Mouse (Mus musculus): ENCODE measurements around the gene Vamp4.

The Vamp4 gene

DNA sequence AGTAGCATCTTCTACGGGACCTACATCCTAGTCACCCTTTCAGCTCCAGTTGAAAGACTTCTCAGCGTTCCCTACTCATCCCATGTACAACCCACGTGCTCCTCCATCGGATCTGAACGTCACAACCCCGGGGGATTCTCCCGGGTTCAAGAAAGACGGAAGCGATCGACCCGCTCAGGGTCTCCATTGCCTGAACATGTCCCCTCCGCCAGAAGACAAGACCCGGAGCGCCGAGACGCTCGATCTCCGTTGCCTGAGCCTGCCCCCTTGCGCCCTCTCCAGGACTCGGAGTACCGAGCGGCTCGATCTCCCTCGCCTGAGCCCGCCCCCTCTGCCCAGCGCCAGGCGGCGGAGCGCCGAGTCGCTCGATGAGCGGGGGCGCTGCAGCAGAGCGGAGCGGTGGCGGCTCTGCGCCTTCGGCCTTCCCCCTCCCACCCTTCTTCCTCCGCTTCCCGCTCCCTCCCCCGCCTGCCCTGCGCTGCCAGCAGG is at the start of gene Vamp4:
Gene Vamp4, plus strand, starts transcription at position 256 of the 489 bp plus-strand sequence.
- DNase-seq (ENCODE audit: low spot score) = peak; percentile 77

DNA sequence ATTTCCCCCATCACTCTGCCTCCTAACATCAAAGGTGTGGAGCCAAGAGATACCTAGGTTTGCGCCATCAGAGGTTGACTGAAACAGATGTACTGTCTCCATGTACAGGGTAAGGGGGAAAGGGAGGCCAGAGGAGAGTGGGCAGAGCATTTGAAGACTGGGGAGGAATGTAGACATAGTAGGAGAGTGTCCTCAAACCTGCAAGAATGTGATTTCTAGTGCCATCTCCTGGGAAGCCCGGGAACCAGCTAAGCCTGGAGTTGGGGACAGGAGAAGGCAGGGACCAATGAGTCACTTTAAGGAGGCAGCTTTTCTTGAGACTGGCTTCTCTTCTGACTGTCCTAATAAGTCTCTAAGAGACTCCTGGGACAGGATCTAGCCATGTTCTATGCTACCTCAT is 40.7 kb upstream of the Vamp4 start:
- DNase-seq (ENCODE audit: low spot score) = no peak

DNA sequence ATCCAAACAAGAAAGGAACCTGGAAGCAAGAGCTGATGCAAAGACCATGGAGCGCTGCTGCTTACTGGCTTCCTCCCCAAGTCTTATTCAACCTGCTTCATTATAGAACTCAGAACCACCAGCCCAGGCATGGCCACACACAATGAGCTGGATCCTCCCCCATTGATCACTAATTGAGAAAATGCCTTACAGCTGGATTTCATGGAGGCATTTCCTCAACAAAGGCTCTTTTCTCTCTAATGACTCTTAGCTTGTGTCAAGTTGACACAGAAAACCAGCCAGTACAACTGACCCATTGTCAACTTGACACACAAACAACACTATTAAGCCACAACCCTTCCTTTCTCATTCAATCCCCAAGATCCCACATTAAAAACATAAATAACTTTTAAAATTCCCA is 39.6 kb upstream of the Vamp4 start:
- DNase-seq (ENCODE audit: low spot score) = no peak

DNA sequence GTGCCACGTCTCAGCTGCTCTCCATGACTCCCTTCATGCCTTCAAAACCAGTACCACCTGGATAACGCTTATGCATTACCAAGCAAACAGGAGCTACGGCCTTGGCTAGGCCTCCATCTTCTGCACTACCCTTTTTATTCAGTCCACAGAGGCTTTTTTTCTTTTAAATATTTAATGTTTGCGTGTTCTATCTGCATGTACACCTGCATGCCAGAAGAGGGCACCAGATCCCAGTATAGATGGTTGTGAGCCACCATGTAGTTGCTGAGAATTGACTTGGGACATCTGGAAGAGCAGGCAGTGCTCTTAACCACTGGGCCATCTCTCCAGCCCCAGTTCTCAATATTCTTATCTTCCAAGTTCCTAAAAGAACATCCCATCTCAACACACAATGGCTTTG is 38.7 kb upstream of the Vamp4 start:
- no peak for DNase-seq (ENCODE audit: low spot score)

DNA sequence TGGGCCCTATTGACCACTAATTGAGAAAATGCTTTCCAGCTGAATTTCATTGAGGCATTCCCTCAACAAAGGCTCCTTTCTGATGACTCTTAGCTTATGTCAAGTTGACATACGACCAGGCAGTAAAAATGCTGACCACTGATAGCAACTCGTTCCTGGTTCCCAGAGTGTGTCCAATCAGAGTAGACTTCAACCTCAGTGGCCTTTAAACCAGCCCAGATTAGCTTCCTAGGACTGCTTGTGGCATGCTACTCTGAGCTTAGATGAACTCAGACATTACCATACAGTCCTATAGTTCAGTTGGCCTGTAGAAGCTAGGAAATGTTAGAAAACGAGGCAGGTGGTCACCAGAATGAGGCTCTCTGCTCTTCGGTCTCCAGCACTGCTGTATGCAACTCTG is 38.0 kb upstream of the Vamp4 start:
- DNase-seq (ENCODE audit: low spot score) = no peak

DNA sequence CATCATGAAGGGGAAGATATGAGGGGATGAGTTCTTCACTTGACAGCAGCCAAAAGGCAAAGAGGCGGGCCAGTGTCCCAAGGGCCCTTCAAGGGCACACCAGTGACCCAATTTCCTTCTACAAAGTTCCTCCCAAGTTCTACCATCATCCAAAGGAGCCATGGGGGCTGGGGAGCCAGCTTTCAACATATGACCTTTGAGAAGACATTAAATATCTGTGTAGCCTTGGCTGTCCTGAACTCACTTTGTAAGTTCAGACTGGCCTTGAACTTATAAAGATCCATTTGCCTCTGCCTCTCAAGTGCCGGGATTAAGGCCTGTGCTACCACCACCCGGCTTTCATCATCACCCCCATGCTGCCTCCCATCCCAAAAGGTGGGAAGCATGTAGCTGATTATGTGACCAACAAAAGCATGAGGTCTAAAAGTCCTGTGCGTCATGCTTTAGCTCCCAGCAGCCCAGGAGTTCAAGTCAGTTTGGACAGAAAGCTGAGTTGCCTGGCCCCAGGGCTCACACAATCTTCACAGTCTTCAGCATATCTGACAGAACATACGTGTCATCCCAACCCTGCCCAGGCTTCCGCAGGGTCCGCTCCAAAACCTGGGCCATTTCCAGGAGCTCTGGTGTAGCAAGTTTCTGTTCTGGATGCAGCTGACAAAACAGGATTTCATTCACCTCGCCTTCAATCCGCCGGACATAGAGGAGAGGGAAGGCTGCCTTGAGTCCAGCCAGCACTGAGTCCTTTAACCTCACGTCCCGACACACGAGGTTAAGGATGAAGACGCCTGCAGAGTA is 36.4 kb upstream of the Vamp4 start:
- no peak for DNase-seq (ENCODE audit: low spot score)

DNA sequence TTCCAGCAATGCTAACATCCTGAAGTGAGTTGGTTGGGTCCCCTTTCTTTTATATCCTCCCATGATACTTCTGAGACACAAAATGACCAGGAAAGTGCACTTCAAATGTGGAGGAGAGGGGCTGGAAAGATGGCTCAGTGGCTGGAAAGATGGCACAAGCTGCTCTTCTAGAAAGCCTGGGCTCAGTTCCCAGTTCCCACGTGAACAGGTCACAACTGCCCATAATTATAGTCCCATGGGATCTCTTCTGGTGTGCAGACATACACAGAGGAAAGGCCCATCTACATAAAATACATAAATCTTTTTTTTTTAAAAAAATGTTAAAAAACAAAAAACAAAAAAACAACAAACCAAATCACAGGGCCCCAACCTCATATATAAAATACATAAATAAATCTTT is 27.1 kb upstream of the Vamp4 start:
- no peak for DNase-seq (ENCODE audit: low spot score)

DNA sequence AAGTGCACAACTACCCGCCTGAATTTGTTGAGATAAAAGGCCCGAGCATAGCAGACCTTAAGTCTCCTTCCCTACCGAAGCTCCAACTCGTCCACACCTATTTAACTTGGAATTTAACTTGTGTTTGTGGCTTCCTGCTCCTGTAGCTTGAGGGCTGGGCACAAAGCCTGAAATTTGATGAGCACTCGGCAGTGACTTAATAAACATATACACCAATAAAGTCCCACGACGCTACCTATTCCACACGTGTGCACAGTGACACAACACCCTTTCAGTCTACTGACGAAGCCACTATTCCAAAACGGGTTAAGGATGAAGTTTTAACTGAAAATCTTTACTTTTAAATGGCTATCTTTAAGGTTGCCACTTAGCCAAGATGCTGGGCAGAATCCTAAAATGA is 22.7 kb upstream of the Vamp4 start:
- DNase-seq (ENCODE audit: low spot score) = no peak

DNA sequence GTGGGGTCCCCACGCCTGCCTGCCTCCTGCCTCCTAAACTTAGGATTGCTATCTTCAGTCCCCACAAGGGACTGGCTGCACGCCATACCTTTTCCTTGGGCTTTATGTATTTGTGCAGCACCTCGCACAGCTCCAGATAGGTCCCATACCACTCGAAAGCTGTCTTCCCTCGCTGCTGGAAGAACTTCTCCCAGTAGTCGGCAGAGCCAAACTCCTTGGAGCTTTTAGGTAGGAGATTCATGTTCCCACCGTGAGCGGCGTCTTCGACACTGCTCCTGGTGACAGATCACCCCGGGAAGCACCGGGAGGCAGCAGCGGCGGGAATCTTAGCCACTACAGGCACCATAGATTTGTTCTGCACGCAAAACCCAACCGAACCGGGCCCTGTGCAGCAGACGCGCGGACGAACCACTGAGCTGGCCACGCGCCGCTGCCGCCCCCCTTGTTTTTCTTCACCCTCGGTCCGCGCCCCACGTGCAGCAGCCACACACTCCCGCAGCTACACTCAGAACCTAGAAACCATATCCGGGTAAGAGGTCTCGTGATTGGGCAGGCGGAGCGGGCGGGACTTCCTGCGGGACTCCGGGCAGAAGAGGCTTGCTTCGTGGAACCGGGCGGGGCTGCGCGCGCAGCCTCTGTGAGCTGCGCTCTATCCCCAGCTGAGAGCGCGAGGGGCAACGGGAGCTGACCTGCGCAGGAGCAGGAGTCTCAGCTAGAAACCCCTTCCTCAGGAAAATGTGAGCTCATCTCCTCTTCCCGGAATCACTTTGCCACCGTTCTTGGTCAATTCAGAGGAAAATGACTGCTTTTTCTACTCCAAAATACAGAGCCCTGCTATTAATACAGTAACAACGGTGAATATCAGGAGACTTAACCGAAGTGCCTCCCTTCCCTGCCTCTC is 22.0 kb upstream of the Vamp4 start, which contains the start of gene Mettl13:
Gene Mettl13, minus strand, starts transcription at position 536 of the 901 bp plus-strand sequence.
- DNase-seq (ENCODE audit: low spot score) = peak; percentile 42

DNA sequence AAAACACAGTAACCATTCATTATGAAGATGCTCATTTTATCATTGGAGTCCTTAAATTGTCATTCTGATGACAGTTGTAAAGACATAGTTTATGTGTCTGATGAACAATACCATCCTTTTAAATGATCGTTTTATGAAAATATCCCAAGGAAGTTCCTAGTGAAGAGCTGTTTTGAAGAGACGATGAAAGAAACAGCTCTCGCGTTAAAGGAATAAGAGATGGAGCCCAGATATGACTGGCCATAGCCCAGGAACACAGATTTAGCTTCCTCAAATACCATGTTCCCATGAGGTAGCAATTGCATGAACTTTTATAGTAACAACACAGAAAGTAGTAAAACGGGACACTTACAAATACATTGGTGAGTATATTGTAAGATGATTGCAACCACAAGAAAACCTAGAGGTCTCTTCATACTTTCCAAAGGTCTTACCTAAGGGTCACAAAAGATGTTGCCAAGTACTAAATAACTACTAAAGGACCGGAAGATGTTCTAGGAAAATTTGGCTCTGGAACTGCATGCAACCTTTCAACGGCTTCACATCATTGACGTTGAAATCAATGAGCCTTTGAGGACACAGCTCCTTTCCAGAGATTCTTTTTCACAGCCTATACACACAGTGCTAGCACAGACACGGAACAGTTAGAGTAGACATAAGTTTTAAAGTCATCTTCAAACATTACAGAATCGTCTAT is 21.2 kb upstream of the Vamp4 start:
- no peak for DNase-seq (ENCODE audit: low spot score)

DNA sequence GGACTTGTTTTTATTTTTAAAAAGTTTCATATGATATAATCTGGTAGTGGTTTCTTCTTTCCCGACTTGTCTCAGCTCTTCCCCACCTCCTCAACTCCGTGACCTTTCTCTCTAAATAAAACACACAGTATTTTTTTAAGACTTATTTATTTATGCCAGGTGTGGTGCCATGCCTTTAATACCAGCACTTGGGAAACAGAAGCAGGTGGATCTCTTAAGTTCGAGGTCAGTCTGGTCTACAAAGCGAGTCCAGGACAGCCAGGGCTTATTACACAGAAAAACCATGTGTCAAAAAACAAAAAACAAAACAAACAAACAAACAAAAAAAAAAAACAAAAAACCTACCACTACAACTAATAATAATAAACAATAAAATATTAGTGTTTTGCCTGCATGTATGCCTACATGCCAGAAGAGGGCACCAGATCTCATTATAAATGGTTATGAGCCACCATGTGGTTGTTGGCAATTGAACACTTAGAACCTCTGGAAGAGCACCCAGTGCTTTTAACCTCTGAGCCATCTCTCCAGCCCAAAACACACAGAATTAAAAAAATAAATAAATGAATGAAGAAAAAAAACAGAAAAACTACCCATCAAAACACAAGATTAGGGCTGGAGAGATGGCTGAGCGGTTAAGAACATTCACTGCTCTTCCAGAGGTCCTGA is 20.6 kb upstream of the Vamp4 start:
- DNase-seq (ENCODE audit: low spot score) = no peak

DNA sequence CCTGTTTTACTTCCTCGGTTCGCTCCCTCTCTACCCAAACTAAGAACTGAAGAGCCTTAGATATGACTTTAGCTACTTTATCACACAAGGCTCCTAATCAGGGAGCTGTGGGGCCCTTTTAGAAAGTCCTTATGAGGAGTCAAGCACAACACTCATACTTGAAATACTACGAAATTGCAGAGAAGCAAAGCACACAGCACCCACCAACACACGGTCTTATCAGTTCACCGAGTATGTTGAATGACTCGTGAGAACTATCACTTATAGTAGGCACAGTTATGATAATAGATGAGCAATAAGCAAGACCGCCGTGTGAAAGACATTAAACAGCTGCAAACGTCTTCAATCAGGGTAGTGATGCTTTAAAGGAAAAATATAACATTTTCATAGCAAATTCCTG is 17.4 kb upstream of the Vamp4 start:
- no peak for DNase-seq (ENCODE audit: low spot score)

DNA sequence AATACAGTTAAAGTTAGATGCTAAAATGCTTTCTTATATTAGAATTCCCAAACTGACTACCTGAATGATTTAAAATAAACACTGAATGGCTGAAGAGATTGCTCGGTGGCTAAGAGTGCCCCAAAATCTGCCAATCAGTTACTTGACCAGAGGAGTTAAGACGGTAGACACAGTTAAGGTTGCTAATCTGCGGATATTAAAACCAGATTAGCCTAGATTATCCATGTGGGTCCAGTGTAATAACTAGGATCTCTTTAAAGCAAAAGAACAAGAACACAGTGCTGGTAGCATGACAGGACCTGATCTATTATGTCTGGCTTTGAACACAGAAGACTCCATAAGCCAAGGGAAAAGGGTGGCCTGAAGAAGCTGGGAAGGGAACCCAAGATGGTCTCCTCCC is 16.1 kb upstream of the Vamp4 start:
- DNase-seq (ENCODE audit: low spot score) = no peak

DNA sequence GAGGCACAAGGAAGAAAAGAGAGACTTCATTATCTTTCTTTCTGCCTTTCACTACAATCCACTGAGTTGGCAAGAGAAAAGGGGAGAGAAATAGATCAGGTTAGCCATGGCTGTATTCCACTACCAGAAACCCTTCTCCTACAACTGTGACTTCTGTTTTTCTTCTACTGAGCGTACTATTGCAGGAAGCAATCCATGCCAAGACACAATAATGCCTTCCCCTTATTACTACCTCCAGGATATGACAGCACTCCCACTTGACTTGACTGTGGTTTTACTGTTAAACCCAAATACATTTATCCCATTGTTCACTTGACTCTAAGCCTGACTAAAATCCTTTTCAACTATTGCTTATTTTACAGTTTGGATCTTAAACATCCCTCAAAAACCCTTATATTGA is 7.1 kb upstream of the Vamp4 start:
- DNase-seq (ENCODE audit: low spot score) = no peak

DNA sequence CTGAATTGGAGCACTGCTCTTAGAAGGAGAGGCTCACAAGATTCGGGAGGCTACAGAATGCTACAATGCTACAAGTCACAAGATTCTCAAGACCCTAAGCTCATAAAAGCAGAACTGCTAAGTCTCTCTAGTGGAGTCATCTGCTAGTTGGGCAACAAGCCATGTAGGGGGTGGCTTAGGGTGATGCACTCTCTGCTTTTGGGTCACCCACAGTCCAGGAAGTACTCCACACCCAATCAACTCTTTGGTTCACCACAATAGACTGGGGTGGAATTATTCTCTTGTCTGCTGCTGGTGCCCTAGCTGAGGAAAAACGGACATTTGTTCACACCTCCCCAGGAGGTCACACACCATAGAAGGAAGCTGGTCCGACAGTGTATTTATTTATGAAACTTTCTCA is 5.3 kb upstream of the Vamp4 start:
- no peak for DNase-seq (ENCODE audit: low spot score)

DNA sequence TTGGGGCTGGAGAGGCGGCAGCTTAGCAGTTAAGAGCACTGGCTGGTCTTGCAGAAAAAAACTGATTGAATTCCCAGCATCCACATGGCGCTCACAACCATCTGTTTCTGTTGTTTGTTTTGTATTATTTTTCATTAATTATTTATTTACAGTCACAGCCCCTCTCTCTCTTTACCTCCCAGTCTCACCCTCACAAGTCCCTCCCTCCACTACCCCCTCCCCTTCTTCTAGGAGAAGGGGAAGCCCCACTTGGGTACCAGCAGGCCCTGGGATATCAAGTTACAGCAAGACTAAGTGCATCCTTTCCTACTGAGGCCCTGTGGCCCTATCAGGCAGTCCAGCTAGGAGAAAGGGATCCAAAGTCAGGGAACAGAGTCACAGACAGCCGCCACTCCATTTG is 3.0 kb upstream of the Vamp4 start:
- no peak for DNase-seq (ENCODE audit: low spot score)

DNA sequence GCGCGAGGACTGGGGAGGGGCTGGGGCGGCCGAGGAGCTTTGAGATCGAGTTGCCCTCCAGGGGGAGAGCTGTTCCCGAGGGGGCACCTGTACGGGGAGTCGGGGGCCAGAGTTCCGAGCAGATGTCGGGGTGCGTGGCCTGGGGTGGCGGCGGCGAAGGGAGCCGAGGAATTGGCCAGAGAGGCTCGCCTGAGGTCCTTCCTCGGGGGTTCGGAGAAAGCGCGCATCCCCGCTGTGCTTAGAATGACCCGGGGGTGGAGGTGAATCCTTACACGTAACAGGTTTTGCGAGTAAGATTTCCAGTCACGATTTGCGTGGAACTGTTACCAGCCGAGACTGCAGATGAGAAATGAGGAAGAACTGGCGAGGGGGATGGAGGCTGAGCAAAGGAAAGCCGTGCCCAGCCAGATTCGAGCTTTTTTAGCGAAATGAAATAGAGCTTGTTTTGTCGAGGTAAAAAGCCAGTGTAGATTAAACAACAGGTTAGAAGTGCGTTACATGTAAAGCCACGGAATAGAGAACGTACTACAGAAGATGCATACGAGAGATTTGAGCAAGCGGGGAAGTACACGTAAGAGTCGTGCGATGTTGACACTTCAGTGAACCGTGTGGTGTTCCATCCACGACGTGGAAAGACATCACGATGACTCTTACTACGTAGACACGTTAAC is 751 bp downstream of the Vamp4 start:
- DNase-seq (ENCODE audit: low spot score) = no peak

DNA sequence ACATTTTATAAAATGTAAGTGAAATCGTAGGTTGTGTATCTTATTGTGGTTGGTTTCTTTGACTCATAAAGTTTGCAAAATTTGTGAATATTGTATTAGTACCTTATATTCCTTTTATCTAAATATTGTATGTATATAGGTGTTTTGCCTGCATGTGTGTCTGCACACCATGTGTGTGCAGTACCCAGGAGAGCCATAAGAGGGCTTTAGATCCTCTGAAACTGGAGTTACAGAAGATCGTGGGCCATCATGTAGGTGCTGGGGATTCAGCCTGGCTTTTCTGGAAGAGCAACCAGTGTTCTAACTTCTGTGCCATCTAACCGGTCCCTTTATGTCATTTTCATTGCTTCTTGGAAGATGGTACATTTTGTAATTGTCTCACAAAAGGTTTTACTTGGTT is 4.8 kb downstream of the Vamp4 start:
- no peak for DNase-seq (ENCODE audit: low spot score)

DNA sequence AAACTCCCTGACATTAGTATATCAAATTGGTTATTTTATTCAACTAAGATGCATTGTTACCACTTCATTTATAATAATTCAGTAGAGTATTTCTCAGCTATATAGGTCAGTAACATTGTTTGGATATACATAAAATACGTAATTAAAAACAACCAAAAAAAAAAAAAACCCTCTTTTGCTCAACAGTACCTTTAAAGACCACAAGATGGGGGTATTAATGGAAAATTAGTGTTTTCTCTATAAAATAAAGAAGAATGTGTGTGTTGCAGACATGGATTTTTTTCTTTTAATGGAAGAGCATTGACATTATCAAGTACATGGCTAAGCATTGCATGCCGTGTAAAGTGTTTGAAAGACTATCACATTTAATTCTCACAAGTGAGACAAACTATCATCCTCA is 12.6 kb downstream of the Vamp4 start:
- no peak for DNase-seq (ENCODE audit: low spot score)

DNA sequence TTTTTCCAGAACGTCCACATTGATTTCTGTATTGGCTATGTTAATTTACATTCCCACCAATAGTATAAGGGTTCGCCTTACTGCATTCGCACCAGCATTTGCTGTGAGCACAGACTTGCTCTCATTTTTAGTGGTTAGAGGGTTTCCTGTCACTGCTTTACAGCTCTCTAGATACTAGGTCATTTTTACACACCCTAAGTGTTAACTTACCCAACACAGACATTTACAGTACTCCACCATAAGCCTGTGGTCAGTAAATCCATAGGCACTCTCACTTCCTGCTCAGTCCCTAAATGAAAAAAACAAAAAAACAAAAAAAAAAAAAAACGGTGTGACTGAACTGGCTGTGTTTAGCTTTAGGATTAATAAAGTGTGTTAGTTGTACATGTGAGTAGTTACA is 16.0 kb downstream of the Vamp4 start:
- DNase-seq (ENCODE audit: low spot score) = no peak

DNA sequence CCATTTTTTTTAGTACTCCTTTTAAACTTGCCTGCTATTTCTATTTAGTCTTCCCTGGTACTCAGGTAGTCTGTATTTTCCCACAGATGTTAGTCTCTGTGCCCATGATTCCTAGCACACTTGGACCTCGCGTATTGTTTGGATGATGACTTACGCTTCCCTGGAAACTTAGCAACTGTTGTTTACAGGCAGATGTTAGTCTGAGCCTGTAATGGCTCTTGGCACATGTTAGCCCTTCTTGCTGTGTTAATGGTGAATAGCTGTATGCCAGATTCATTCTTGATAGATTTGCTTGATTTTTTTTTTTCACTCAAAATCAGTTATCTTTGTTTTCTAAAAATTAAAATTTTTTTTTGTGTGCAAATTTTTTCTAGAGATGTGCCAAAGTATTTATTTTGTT is 18.3 kb downstream of the Vamp4 start:
- no peak for DNase-seq (ENCODE audit: low spot score)
